Mouse (Mus musculus) adrenal gland, postnatal 10 days (tissue): ENCODE data around the gene Vldlr. TPM values are rescaled to one million over a fixed set of nuclear protein-coding genes. Genes with fewer than 3 reads are reported as not detected.

Source experiments
- DNase-seq: peaks from one replicate; pipeline ENCODE4 v3.0.0; 2021; ENCODE audit warnings: mixed read lengths
- long read RNA-seq, 2 experiments: library from polyadenylated mRNA; stranded (forward); transcript quantifications; one replicate each; pipeline ENCODE4 v2.0.0; 2021
- total RNA-seq, 2 experiments: library from RNA; stranded (reverse); gene quantifications; 2 replicates each; pipeline ENCODE4 v1.2.3; 2021

The Vldlr gene
- total RNA-seq = 10 to 100 TPM; 45.6 to 52.4 TPM
- long read RNA-seq, experiment 1, full-length matches to known transcripts = 24 of 35 reads
- long read RNA-seq, experiment 1, partial matches to known transcripts = 7 of 35 reads
- long read RNA-seq, experiment 1, other reads (novel, unspliced or antisense) = 4 of 35 reads
- long read RNA-seq, experiment 2, full-length matches to known transcripts = 5 of 14 reads
- long read RNA-seq, experiment 2, partial matches to known transcripts = 2 of 14 reads
- long read RNA-seq, experiment 2, other reads (novel, unspliced or antisense) = 7 of 14 reads

- no peak for DNase-seq
Observed at GRCm38 (mm10) chr19:27216318-27216717, at the start of gene Vldlr. Gene Vldlr, plus strand, starts transcription at chr19:27216484.

GRCm38 (mm10) chr19:27167601-27168319, 48.5 kb upstream of the Vldlr start:
- peak; percentile 25 for DNase-seq

GRCm38 (mm10) chr19:27173836-27174235, 42.4 kb upstream of the Vldlr start:
- DNase-seq = peak; percentile 19

GRCm38 (mm10) chr19:27175617-27176016, 40.7 kb upstream of the Vldlr start:
- peak; percentile 25 for DNase-seq

- DNase-seq = peak; percentile 13
Observed at GRCm38 (mm10) chr19:27176558-27176957, 39.7 kb upstream of the Vldlr start.

GRCm38 (mm10) chr19:27178195-27178807, 38.0 kb upstream of the Vldlr start:
- DNase-seq = peak; percentile 23

- peak; percentile 66 for DNase-seq
Observed at GRCm38 (mm10) chr19:27180351-27181122, 35.7 kb upstream of the Vldlr start.

- DNase-seq = no peak
Observed at GRCm38 (mm10) chr19:27183511-27183910, 32.8 kb upstream of the Vldlr start.

- no peak for DNase-seq
Observed at GRCm38 (mm10) chr19:27203711-27204238, 12.5 kb upstream of the Vldlr start.

- no peak for DNase-seq
Observed at GRCm38 (mm10) chr19:27210991-27211390, 5.3 kb upstream of the Vldlr start.

- DNase-seq = no peak
Observed at GRCm38 (mm10) chr19:27215596-27215995, 688 bp upstream of the Vldlr start.

- peak; percentile 80 for DNase-seq
Observed at GRCm38 (mm10) chr19:27216767-27217403, 601 bp downstream of the Vldlr start.

GRCm38 (mm10) chr19:27217404-27217940, 1.2 kb downstream of the Vldlr start:
- DNase-seq = peak; percentile 75

- peak; percentile 64 for DNase-seq
Observed at GRCm38 (mm10) chr19:27217941-27218411, 1.7 kb downstream of the Vldlr start.

GRCm38 (mm10) chr19:27218561-27219262, 2.4 kb downstream of the Vldlr start:
- peak; percentile 82 for DNase-seq

GRCm38 (mm10) chr19:27219586-27219985, 3.3 kb downstream of the Vldlr start:
- DNase-seq = no peak

- peak; percentile 20 for DNase-seq
Observed at GRCm38 (mm10) chr19:27223046-27223445, 6.8 kb downstream of the Vldlr start.

GRCm38 (mm10) chr19:27224356-27224755, 8.1 kb downstream of the Vldlr start:
- no peak for DNase-seq

- DNase-seq = no peak
Observed at GRCm38 (mm10) chr19:27226626-27227025, 10.3 kb downstream of the Vldlr start.

- DNase-seq = no peak
Observed at GRCm38 (mm10) chr19:27227131-27227530, 10.8 kb downstream of the Vldlr start.

- DNase-seq = no peak
Observed at GRCm38 (mm10) chr19:27228254-27228653, 12.0 kb downstream of the Vldlr start.
